Mouse (Mus musculus) monocyte, adult 2 months (primary cell): Measurements from ENCODE around the gene Fchsd2.

Source experiments
- DNase-seq, 2 experiments: peaks; one replicate each; pipeline ENCODE4 v3.0.0; 2022; ENCODE audit warnings: low spot score in 2 of 2, low read depth in 1 of 2

The Fchsd2 gene

GRCm38 (mm10) chr7:101092618-101093017 is at the start of gene Fchsd2:
Gene Fchsd2, plus strand, starts transcription at chr7:101092863.
- no peak for DNase-seq

DNA sequence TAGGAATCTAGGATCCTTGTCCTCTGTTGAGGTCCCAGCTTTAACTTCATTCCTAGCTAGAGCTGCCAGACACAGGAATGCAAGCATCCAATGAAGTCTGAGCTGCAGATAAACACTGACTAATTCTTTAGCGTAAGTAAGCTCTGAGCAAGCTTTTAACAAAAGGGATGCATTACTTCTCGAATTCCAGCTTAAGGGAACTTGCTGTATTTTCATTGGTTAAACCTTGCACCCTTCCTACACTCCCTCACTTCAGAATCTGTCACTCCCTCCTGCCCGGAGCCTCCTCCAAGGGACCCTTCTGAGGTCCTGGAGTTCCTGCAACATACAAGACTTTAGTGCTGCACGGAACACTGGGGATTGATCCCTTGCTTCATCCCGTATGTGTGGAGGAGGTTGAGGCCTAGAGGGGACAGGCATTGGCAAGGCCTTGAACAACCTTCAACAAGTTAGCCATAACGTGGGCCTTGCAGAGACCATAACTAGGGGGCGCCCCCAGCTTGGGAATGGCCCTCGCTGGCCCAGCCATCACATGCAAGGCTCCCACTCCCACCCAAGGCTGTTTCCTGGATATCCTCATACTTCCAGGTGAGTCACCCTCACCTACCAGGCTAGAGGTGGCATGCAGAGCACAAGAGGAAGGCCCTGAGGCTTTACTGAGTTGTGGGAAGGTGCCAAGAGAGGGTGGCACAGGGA is 48.7 kb upstream of the Fchsd2 start:
- DNase-seq, result no peak

- DNase-seq, result no peak
These were observed 44.4 kb upstream of the Fchsd2 start for GRCm38 (mm10) chr7:101048247-101048646.

- no peak for DNase-seq
These were observed 43.2 kb upstream of the Fchsd2 start for GRCm38 (mm10) chr7:101049326-101050087.

- DNase-seq, result peak; percentile 47 to 50
These were observed 41.7 kb upstream of the Fchsd2 start for GRCm38 (mm10) chr7:101050724-101051550.

GRCm38 (mm10) chr7:101051551-101052221 is 41.0 kb upstream of the Fchsd2 start:
- peak in 1 of 2 experiments; percentile 56 for DNase-seq

- no peak for DNase-seq
These were observed 39.5 kb upstream of the Fchsd2 start for GRCm38 (mm10) chr7:101053136-101053535.

- no peak for DNase-seq
These were observed 35.4 kb upstream of the Fchsd2 start for GRCm38 (mm10) chr7:101057309-101057708.

- no peak for DNase-seq
These were observed 33.5 kb upstream of the Fchsd2 start for GRCm38 (mm10) chr7:101059188-101059587.

GRCm38 (mm10) chr7:101060476-101060875 is 32.2 kb upstream of the Fchsd2 start:
- DNase-seq, result no peak

GRCm38 (mm10) chr7:101061381-101061780 is 31.3 kb upstream of the Fchsd2 start:
- peak in 1 of 2 experiments; percentile 51 for DNase-seq

DNA sequence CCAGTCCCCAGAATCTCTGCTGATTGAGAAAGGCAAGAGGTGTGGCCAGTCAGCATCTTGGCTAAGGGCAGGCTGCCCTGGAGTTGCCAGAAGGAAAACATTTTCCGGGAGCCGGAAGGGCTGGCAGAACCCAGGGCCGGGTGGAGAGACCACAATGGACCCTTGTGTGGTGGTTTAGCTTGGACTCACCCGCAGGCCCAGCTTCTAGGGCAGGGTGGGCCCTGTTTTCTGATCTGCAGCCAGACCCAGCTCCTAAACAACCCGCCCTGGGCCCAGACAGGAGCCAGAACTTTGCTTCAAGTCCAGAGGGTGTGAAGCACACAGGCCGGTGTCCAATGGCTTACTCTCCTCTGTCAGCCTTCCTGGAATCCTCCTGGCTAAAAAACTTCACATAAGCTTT is 30.4 kb upstream of the Fchsd2 start:
- no peak for DNase-seq

GRCm38 (mm10) chr7:101063523-101063922 is 29.1 kb upstream of the Fchsd2 start:
- DNase-seq, result no peak

GRCm38 (mm10) chr7:101064697-101065688 is 27.7 kb upstream of the Fchsd2 start:
- DNase-seq, result no peak

GRCm38 (mm10) chr7:101066009-101066408 is 26.7 kb upstream of the Fchsd2 start:
- DNase-seq, result no peak

GRCm38 (mm10) chr7:101066650-101067346 is 25.9 kb upstream of the Fchsd2 start:
- DNase-seq, result peak in 1 of 2 experiments; percentile 34

- DNase-seq, result no peak
These were observed 25.1 kb upstream of the Fchsd2 start for GRCm38 (mm10) chr7:101067521-101067920.

GRCm38 (mm10) chr7:101069271-101069670 is 23.4 kb upstream of the Fchsd2 start:
- DNase-seq, result no peak

- no peak for DNase-seq
These were observed 22.3 kb upstream of the Fchsd2 start for GRCm38 (mm10) chr7:101070406-101070805.
